Mouse (Mus musculus): ENCODE measurements at regions not wholly inside any gene's neighbourhood (a gene's known extent, or its start where the extent isn't known, plus 50 kb on each side); places are given as distances from the start of the nearest gene placed in this dataset.

GRCm38 (mm10) chr5:118473128-118473730 lies 87.2 kb upstream of the Med13l start:
- TF ChIP-seq EP300 (IDR thresholded peaks at IDR 0.05) (no peak), CTCF (IDR thresholded peaks at IDR 0.05) (no peak)
